Mouse (Mus musculus): Measurements from ENCODE around the gene Kdm6b.
A peak's percentile ranks its signal among the peaks of the same experiment; 100 is the strongest.

Gene Kdm6b

GRCm38 (mm10) chr11:69366157-69366854 is 47.2 kb downstream of the Kdm6b start:
- DNase-seq (ENCODE audit: low read depth) = peak; percentile 87

DNA sequence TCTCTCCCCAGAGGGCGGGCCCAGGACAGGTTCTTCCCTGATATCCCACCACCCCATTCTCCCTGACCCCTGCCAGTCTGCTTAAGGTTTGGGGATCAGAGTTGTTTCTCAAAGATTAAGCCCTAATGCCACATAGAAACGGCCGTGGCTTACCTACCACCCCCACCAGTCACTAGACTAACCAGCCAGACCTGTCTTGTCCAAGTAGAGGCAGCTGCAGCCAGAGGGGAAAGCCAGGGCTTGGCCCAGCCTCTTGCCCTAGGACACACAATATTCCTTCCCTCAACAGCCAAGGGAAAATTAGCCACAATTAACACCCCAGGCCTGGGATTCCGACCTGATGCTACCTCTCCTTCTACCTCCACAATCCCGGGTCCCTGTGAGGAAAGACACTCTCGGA is 47.8 kb downstream of the Kdm6b start:
- DNase-seq (ENCODE audit: low read depth) = no peak

- DNase-seq (ENCODE audit: low read depth) = peak; percentile 80
Observed at GRCm38 (mm10) chr11:69364910-69365309, 48.6 kb downstream of the Kdm6b start.

DNA sequence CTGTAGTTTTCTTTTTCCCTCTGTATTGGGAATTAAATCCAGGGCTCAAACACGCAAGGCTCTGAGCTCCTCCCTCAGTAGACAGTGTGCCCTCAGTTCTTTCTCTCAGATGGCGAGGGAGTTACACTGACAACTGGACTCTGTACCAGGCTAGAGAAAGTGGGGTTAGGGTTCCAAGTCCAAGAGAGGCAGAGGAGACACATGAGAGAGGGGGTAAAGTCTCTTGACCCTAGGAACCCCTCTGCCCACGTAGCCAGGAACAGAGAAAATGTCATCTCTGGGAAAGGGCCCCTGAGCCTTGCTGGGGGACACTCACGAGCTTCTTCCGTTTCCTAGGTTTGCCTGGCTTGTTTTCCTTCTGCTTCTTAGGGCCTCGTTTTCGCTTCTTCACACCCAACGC is 49.1 kb downstream of the Kdm6b start:
- DNase-seq (ENCODE audit: low read depth) = no peak

DNA sequence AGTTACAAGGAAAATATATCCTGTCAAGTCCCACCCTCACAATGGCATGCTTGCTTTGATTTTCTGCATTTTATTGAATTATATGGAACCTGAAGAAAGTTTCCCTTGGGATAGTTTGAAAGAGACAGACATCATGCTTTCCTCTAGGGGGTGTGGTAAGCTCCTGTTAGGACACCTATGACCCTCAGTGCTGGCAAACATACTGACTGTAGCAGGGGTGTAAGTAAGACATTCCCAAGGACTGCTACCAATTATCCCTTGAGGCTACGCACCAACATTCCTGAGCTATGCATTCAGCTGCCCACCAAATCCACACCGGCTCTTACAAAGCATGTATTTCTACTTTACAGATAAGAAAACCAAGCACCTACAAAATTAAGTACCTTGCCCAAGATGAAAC is 51.0 kb downstream of the Kdm6b start:
- DNase-seq (ENCODE audit: low read depth) = no peak

DNA sequence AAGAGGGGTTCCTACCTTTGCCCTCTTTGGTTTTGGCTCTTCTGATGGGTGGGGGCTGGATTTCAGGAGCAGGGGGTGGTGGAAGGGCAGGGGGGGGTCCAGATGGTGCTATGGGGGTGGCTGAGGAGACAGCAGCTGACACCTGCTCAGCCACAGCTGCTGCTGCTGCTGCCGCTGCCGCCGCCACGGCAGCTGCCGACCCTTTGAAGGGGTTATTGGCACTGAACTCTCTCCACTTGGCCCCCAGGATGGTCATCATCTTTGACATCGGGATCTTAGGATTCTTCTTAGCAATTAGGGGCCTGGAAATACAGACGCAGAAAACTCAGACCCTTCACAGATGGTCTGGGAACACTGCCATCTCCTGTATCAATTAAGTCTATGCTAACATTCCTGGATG is 51.5 kb downstream of the Kdm6b start:
- DNase-seq (ENCODE audit: low read depth) = no peak

GRCm38 (mm10) chr11:69357690-69358089 is 55.8 kb downstream of the Kdm6b start:
- DNase-seq (ENCODE audit: low read depth) = no peak

- no peak for DNase-seq (ENCODE audit: low read depth)
Observed at GRCm38 (mm10) chr11:69356544-69356943, 56.9 kb downstream of the Kdm6b start.

Measured in fibroblast of lung, adult 2 months (primary cell).